Mouse (Mus musculus): Measurements from ENCODE around the gene Zfp706. TPM values are rescaled to one million over a fixed set of nuclear protein-coding genes. Genes with fewer than 3 reads are reported as not detected.
A peak's percentile ranks its signal among the peaks of the same experiment; 100 is the strongest.

The Zfp706 gene
- polyA plus RNA-seq, 1 experiment from 2014 or later: 457 TPM

- 95% methylated on average over 2 of the region's 2 CpGs for WGBS
- Histone ChIP-seq H3K4me2 (no peak overlapping the region), H3K27me3 (replicated peaks) (no peaks in the 10 kb centered on the region), H3K36me3 (no peaks in the 10 kb centered on the region), H3K9me3 (replicated peaks) (no peaks in the 10 kb centered on the region), H3K27ac (replicated peaks) (no peak overlapping the region), H3K4me3 (replicated peaks) (no peak overlapping the region), H3K4me1 (peaks cover 16% of the 10 kb centered on the region), H3K9ac (replicated peaks) (no peak overlapping the region)
- ATAC-seq (ENCODE audit: low FRiP score): no peak
Measured at GRCm38 (mm10) chr15:36988718-36989115, 18.9 kb downstream of the Zfp706 start.

GRCm38 (mm10) chr15:36987976-36988717 is 19.4 kb downstream of the Zfp706 start:
- no peaks in the 10 kb centered on the region for H3K27me3 ChIP-seq (replicated peaks)
- no peak overlapping the region for H3K4me3 ChIP-seq (replicated peaks)
- 88% methylated on average over 13 of the region's 13 CpGs for WGBS
- no peaks in the 10 kb centered on the region for H3K36me3 ChIP-seq
- ATAC-seq (ENCODE audit: low FRiP score): no peak
- no peak overlapping the region for H3K4me2 ChIP-seq
- no peaks in the 10 kb centered on the region for H3K9me3 ChIP-seq (replicated peaks)
- peaks cover 16% of the 10 kb centered on the region for H3K4me1 ChIP-seq
- no peak overlapping the region for H3K27ac ChIP-seq (replicated peaks)
- H3K9ac ChIP-seq (replicated peaks): no peak overlapping the region

GRCm38 (mm10) chr15:36987211-36987877 is 20.2 kb downstream of the Zfp706 start:
- no peak overlapping the region for H3K4me2 ChIP-seq
- peak overlapping the region; percentile 37; the same call in 1 of the 2 replicates for H3K27ac ChIP-seq (replicated peaks)
- no peak overlapping the region for H3K4me3 ChIP-seq (replicated peaks)
- no peaks in the 10 kb centered on the region for H3K9me3 ChIP-seq (replicated peaks)
- no peaks in the 10 kb centered on the region for H3K36me3 ChIP-seq
- H3K9ac ChIP-seq (replicated peaks): no peak overlapping the region
- H3K27me3 ChIP-seq (replicated peaks): no peaks in the 10 kb centered on the region
- WGBS: 66% methylated on average over 6 of the region's 6 CpGs
- no peak for ATAC-seq (ENCODE audit: low FRiP score)
- H3K4me1 ChIP-seq: peaks cover 16% of the 10 kb centered on the region

GRCm38 (mm10) chr15:36985567-36985925 is 22.0 kb downstream of the Zfp706 start:
- Histone ChIP-seq H3K27me3 (replicated peaks) (no peaks in the 10 kb centered on the region), H3K4me3 (replicated peaks) (no peak overlapping the region), H3K27ac (replicated peaks) (0 out of 2 replicates have a peak overlapping the region, but pooled peaks have one; percentile 28), H3K36me3 (no peaks in the 10 kb centered on the region), H3K4me1 (peaks cover 21% of the 10 kb centered on the region), H3K9ac (replicated peaks) (no peak overlapping the region), H3K4me2 (no peak overlapping the region), H3K9me3 (replicated peaks) (no peaks in the 10 kb centered on the region)
- peak; percentile 13; the same call in 1 of the 2 replicates for ATAC-seq (ENCODE audit: low FRiP score)
- 36% methylated on average over 6 of the region's 6 CpGs for WGBS

GRCm38 (mm10) chr15:36984921-36985566 is 22.5 kb downstream of the Zfp706 start:
- Histone ChIP-seq H3K27me3 (replicated peaks) (no peaks in the 10 kb centered on the region), H3K9ac (replicated peaks) (no peak overlapping the region), H3K4me1 (peaks cover 26% of the 10 kb centered on the region), H3K9me3 (replicated peaks) (no peaks in the 10 kb centered on the region), H3K4me2 (no peak overlapping the region), H3K27ac (replicated peaks) (peak overlapping the region; percentile 28; the same call in 1 of the 2 replicates), H3K4me3 (replicated peaks) (no peak overlapping the region), H3K36me3 (no peaks in the 10 kb centered on the region)
- peak; percentile 18; the same call in 1 of the 2 replicates for ATAC-seq (ENCODE audit: low FRiP score)
- WGBS: 56% methylated on average over 1 of the region's 1 CpGs

GRCm38 (mm10) chr15:36983455-36983854 is 24.1 kb downstream of the Zfp706 start:
- WGBS: 63% methylated on average over 3 of the region's 3 CpGs
- H3K36me3 ChIP-seq: no peaks in the 10 kb centered on the region

GRCm38 (mm10) chr15:36980238-36980637 is 27.3 kb downstream of the Zfp706 start:
- Histone ChIP-seq H3K4me1 (peaks cover 31% of the 10 kb centered on the region), H3K27ac (replicated peaks) (peak overlapping the region; percentile 83), H3K27me3 (replicated peaks) (no peaks in the 10 kb centered on the region), H3K9me3 (replicated peaks) (no peaks in the 10 kb centered on the region), H3K9ac (replicated peaks) (peak overlapping the region; percentile 53), H3K4me3 (replicated peaks) (peak overlapping the region; percentile 41), H3K36me3 (no peaks in the 10 kb centered on the region), H3K4me2 (peak overlapping the region; percentile 59)
- WGBS: 52% methylated on average over 8 of the region's 8 CpGs
- peak; percentile 29 for ATAC-seq (ENCODE audit: low FRiP score)

More at GRCm38 (mm10) chr15:36983455-36983854, 24.1 kb downstream of the Zfp706 start:
- H3K4me1 ChIP-seq: peaks cover 42% of the 10 kb centered on the region
- no peak for ATAC-seq (ENCODE audit: low FRiP score)
- H3K4me3 ChIP-seq (replicated peaks): no peak overlapping the region
- H3K4me2 ChIP-seq: no peak overlapping the region
- H3K27ac ChIP-seq (replicated peaks): no peak overlapping the region
- H3K9ac ChIP-seq (replicated peaks): no peak overlapping the region
- H3K27me3 ChIP-seq (replicated peaks): no peaks in the 10 kb centered on the region
- no peaks in the 10 kb centered on the region for H3K9me3 ChIP-seq (replicated peaks)

GRCm38 (mm10) chr15:36979488-36980201 is 27.9 kb downstream of the Zfp706 start:
- peaks cover 26% of the 10 kb centered on the region for H3K4me1 ChIP-seq
- H3K9ac ChIP-seq (replicated peaks): peak overlapping the region; percentile 53
- peak overlapping the region; percentile 83 for H3K27ac ChIP-seq (replicated peaks)
- WGBS: 2% methylated on average over 20 of the region's 20 CpGs
- no peaks in the 10 kb centered on the region for H3K27me3 ChIP-seq (replicated peaks)
- ATAC-seq (ENCODE audit: low FRiP score): peak; percentile 91
- peak overlapping the region; percentile 41 for H3K4me3 ChIP-seq (replicated peaks)
- H3K36me3 ChIP-seq: no peaks in the 10 kb centered on the region
- H3K9me3 ChIP-seq (replicated peaks): no peaks in the 10 kb centered on the region
- peak overlapping the region; percentile 59 for H3K4me2 ChIP-seq

GRCm38 (mm10) chr15:36979159-36979487 is 28.4 kb downstream of the Zfp706 start:
- peak overlapping the region; percentile 83 for H3K27ac ChIP-seq (replicated peaks)
- WGBS: 18% methylated on average over 5 of the region's 5 CpGs
- peak overlapping the region; percentile 41 for H3K4me3 ChIP-seq (replicated peaks)
- peaks cover 26% of the 10 kb centered on the region for H3K4me1 ChIP-seq
- H3K4me2 ChIP-seq: peak overlapping the region; percentile 59
- H3K9ac ChIP-seq (replicated peaks): peak overlapping the region; percentile 53
- H3K9me3 ChIP-seq (replicated peaks): no peaks in the 10 kb centered on the region
- H3K27me3 ChIP-seq (replicated peaks): no peaks in the 10 kb centered on the region
- peak; percentile 55 for ATAC-seq (ENCODE audit: low FRiP score)
- H3K36me3 ChIP-seq: no peaks in the 10 kb centered on the region

- no peak overlapping the region for H3K4me3 ChIP-seq (replicated peaks)
- no peak overlapping the region for H3K9ac ChIP-seq (replicated peaks)
- no peaks in the 10 kb centered on the region for H3K9me3 ChIP-seq (replicated peaks)
- 87% methylated on average over 8 of the region's 8 CpGs for WGBS
- no peaks in the 10 kb centered on the region for H3K36me3 ChIP-seq
- no peak overlapping the region for H3K27ac ChIP-seq (replicated peaks)
- no peak overlapping the region for H3K4me2 ChIP-seq
- no peaks in the 10 kb centered on the region for H3K27me3 ChIP-seq (replicated peaks)
- ATAC-seq (ENCODE audit: low FRiP score): no peak
- H3K4me1 ChIP-seq: peaks cover 30% of the 10 kb centered on the region
Measured at GRCm38 (mm10) chr15:36977823-36978222, 29.8 kb downstream of the Zfp706 start.

- Histone ChIP-seq H3K27me3 (replicated peaks) (no peaks in the 10 kb centered on the region), H3K9me3 (replicated peaks) (no peaks in the 10 kb centered on the region), H3K4me1 (peaks cover 25% of the 10 kb centered on the region), H3K9ac (replicated peaks) (no peak overlapping the region), H3K36me3 (no peaks in the 10 kb centered on the region), H3K27ac (replicated peaks) (no peak overlapping the region), H3K4me3 (replicated peaks) (no peak overlapping the region), H3K4me2 (no peak overlapping the region)
- no peak for ATAC-seq (ENCODE audit: low FRiP score)
- 87% methylated on average over 5 of the region's 5 CpGs for WGBS
Measured at GRCm38 (mm10) chr15:36975690-36976089, 31.9 kb downstream of the Zfp706 start.

Measured in neural tube, embryonic 15.5 days (tissue).